Mouse (Mus musculus): Measurements from ENCODE around the gene N4bp2l2.

N4bp2l2 gene

DNA sequence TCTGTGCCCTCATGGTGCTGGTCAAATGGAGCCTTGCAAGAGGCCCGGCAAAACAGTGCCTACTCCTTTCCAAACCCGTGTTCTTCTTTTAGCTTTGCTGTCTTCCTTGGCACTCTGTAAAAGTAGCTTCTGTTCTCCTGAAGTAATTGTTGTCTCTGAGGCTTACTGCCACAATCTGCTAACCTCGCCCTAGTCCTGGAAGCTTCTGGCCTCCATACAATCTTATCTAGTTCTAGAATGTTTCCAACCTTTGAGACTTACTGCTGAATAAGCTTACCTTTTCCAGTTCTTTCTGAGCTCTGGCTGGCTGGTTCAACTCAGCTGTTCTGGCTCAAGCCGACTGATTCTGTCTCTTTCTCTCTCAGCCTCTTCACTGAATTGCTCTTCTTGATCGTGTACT lies 104.2 kb downstream of the N4bp2l2 start:
- DNase-seq (ENCODE audit: low read depth) = no peak

DNA sequence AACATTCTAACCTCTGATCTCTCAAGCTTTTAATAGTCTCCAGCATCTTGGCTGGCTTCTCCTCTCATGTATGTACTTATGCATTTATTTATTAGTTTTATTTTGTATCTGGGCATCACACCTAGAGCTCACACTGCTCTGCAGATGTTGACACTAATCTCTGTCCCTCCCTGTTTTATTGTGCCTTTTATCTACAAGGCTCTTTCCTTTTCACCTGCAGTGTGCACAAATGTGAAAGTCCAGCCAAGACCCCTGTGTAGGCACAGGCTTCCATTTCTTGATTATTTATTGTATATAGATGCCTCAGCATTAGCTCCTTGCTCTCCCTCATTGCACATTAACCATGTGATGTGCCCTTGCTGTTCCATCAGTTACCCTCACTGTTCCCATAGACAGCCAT lies 104.6 kb downstream of the N4bp2l2 start:
- no peak for DNase-seq (ENCODE audit: low read depth)

DNA sequence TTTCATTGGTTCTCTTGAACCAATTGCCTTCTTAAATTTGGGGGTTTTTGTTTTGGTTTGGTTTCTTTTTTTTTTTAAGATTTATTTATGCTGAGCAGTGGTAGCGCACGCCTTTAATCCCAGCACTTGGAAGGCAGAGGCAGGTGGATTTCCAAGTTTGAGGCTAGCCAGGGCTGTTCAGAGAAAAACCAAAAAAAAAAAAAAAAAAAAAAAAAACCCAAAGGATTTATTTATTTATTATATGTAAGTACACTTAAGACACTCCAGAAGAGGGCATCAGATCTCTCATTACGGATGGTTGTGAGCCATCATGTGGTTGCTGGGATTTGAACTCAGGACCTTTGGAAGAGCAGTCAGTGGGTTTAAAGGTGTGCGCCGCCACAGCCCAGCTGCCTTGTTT lies 105.1 kb downstream of the N4bp2l2 start:
- no peak for DNase-seq (ENCODE audit: low read depth)

DNA sequence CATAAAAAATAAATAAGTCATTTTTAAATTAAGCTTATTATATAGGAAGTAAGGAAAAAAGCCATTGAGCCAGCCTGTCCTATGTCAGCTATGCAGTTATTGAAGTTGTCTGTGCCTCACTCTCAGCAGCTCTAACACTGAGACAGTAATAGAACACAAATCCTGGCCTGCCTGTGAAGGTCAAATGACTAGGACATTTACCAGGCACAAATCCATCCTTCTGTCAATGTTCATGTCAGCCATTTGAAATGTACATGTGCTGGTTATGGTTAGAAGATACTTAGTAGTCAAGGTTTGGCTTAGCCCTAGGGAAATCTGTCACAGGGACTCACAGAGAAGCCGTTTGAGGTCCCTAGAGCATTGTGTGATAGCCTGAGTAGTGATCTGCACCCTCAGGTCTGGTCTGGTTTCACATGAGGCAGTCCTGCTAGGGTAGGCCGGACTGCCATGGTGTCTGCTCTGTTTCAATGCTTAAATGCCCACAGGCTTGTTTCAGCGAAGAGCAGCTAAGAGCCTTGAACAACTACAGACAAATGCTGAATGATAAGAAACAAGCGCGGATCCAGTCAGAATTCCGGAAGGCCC lies 106.4 kb downstream of the N4bp2l2 start:
- no peak for DNase-seq (ENCODE audit: low read depth)
